Mouse (Mus musculus): ENCODE measurements around the gene Olfr786. TPM values are rescaled to one million over a fixed set of nuclear protein-coding genes. Genes with fewer than 3 reads are reported as not detected.

Olfr786 gene
- total RNA-seq (2021), result not detected
- long read RNA-seq, experiment 1, result 0 reads
- long read RNA-seq, experiment 2, result 0 reads

DNA sequence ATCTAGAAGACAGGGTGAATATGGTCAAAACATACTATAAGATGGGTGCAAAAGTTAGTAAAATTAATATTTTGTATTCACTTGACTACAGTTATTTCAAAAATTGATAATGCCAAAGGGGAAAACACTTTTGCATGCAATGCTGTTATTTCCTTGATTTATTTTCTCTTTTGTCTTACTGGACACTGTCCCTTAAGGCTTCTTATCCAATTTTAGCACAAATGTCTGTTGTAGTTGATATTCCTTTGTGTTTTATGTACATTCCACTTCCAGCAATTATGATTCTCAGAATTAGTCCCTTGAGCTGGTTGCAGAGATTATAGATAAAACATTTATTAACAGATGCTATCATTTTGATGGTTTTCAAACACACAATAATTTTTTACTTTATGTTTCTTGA is at the start of gene Olfr786:
Olfr786 (plus strand) TSS at position 301 of the 400 bp plus-strand sequence.
- H3K27ac ChIP-seq, result no peak within 1 kb of the TSS
- TF ChIP-seq CTCF (IDR thresholded peaks at IDR 0.05), result no peak
- no peak within 1 kb of the TSS for H3K4me3 ChIP-seq
- DNase-seq, result no peak
- intact Hi-C loops (cut with DNase I), result no loop called here

GRCm38 (mm10) chr10:129383783-129384182 is 43.3 kb upstream of the Olfr786 start, which contains the start of gene Olfr784:
Olfr784 (plus strand) TSS chr10:129384083.
- intact Hi-C loops (cut with DNase I), result no loop called here
- Histone ChIP-seq H3K4me3 (no peak within 1 kb of the TSS), H3K27ac (no peak within 1 kb of the TSS)
- TF ChIP-seq CTCF (IDR thresholded peaks at IDR 0.05), result no peak
- DNase-seq, result no peak

DNA sequence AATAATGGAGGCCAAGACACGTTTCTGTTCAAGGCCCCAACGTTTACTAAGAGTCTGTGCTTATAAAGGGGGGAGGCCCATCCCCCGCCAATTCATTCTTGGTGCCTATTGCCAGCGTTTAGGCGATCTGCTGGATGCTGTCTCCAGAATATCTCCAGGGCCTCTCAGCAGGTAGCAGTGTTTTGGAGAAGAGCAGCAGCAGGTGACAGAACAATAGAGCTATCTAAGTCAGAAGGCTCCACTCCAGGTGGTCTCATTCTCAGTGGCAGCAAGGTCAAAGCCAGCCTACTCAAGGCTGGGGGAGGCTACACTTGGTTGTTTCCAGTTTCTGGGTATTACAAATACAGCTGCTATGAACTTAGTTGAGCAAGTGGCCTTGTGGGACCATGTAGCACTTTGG is 26.2 kb upstream of the Olfr786 start:
- Histone ChIP-seq H3K27ac (no peak overlapping the region), H3K4me3 (no peak overlapping the region)
- no peak for DNase-seq
- TF ChIP-seq CTCF (IDR thresholded peaks at IDR 0.05), result no peak
- intact Hi-C loops (cut with DNase I), result no loop called here

- DNase-seq, result no peak
- intact Hi-C loops (cut with DNase I), result no loop called here
- no peak within 1 kb of the TSS for H3K27ac ChIP-seq
- TF ChIP-seq CTCF (IDR thresholded peaks at IDR 0.05), result no peak
- H3K4me3 ChIP-seq, result no peak within 1 kb of the TSS
Observed at GRCm38 (mm10) chr10:129405126-129405525, 22.0 kb upstream of the Olfr786 start, which contains the start of gene Olfr785. Olfr785 (plus strand) TSS chr10:129405426.

DNA sequence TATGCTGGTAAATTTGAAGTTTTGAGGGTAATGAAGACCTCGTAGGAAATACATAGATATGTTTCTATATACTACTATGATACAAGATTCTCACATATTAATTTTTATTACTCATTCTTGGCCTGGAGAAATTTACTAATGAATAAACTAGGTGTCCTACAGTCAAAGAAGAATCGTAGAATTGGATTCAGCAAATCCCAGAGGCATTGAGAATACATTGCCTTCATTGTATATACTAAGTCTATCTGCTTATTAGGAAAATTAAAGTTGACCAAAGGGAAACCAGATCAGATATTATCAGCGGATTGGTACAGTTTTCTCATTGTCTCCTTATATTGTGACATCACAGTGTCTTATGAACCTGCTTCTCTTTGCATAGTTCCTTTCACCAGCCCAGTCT is 34.5 kb downstream of the Olfr786 start, which contains the start of gene Olfr787:
Olfr787 (plus strand) TSS at position 301 of the 400 bp plus-strand sequence.
- Histone ChIP-seq H3K27ac (no peak within 1 kb of the TSS), H3K4me3 (no peak within 1 kb of the TSS)
- intact Hi-C loops (cut with DNase I), result no loop called here
- DNase-seq, result no peak
- TF ChIP-seq CTCF (IDR thresholded peaks at IDR 0.05), result no peak

GRCm38 (mm10) chr10:129470698-129471097 is 43.6 kb downstream of the Olfr786 start, which contains the start of gene Olfr788:
Olfr788 (plus strand) TSS chr10:129470998.
- Histone ChIP-seq H3K27ac (no peak within 1 kb of the TSS), H3K4me3 (no peak within 1 kb of the TSS)
- TF ChIP-seq CTCF (IDR thresholded peaks at IDR 0.05), result no peak
- no peak for DNase-seq
- intact Hi-C loops (cut with DNase I), result no loop called here

- no peak for TF ChIP-seq CTCF (IDR thresholded peaks at IDR 0.05)
- H3K27ac ChIP-seq, result no peak overlapping the region
- DNase-seq, result no peak
- intact Hi-C loops (cut with DNase I), result no loop called here
- H3K4me3 ChIP-seq, result no peak overlapping the region
Observed at GRCm38 (mm10) chr10:129473256-129473655, 46.1 kb downstream of the Olfr786 start.

DNA sequence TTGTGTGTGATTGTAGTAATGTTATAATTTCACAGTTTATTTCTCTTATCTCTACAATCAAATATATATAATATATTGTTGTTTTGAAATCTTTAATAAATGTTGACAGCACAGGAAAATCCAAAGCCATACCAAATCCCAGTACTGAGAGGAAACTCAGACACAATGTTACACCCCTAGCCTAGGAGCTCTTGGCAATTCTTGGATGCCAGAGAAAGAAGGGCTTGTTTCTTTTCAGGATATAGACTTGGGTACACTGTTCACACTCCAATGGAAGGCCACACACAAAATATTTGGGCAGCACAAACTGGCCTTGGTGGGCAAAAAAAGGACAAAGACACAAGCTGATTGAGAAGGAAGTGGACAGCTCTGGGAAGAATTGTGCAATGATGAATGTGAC is 46.6 kb downstream of the Olfr786 start:
- intact Hi-C loops (cut with DNase I), result no loop called here
- DNase-seq, result no peak
- H3K27ac ChIP-seq, result no peak overlapping the region
- H3K4me3 ChIP-seq, result no peak overlapping the region
- TF ChIP-seq CTCF (IDR thresholded peaks at IDR 0.05), result no peak

DNA sequence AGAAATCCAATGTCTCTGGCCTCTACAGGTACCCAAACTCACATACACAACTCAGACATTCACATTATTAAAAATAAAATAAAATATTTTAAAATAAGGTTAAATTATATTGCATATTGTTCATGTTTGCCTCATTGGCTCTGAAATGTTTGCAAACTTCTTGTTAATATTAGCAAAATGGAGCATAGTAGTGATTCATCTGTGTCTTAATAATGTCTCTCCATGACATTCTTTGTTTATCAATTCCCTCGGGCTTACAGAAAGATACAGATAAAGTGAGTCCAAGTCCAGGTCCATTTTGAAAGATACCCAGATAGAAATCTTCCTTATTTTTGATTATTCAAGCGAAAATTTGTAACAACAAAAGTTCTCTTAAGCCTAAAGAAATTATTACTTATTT is 57.3 kb downstream of the Olfr786 start, which contains the start of gene Olfr789:
Olfr789 (plus strand) TSS at position 301 of the 400 bp plus-strand sequence.
- H3K27ac ChIP-seq, result no peak within 1 kb of the TSS
- TF ChIP-seq CTCF (IDR thresholded peaks at IDR 0.05), result no peak
- DNase-seq, result no peak
- intact Hi-C loops (cut with DNase I), result no loop called here
- H3K4me3 ChIP-seq, result no peak within 1 kb of the TSS

Other genes starting within 250 kb of the Olfr786 start
- gene Olfr772, start 249.4 kb upstream of the Olfr786 start, total RNA-seq (2021), result not detected
- not detected for gene Olfr773, start 239.9 kb upstream of the Olfr786 start, total RNA-seq (2021)
- not detected for gene Olfr774, start 191.1 kb upstream of the Olfr786 start, total RNA-seq (2021)
- not detected for gene Olfr775, start 178.9 kb upstream of the Olfr786 start, total RNA-seq (2021)
- gene Olfr776, start 168.2 kb upstream of the Olfr786 start, total RNA-seq (2021), result not detected
- not detected for gene Olfr777, start 155.8 kb upstream of the Olfr786 start, total RNA-seq (2021)
- not detected for gene Olfr780, start 109.2 kb upstream of the Olfr786 start, total RNA-seq (2021)
- gene Olfr781, start 98.5 kb upstream of the Olfr786 start, total RNA-seq (2021), result not detected
- gene Olfr782, start 78.5 kb upstream of the Olfr786 start, total RNA-seq (2021), result not detected
- not detected for gene Olfr784, start 43.2 kb upstream of the Olfr786 start, total RNA-seq (2021)
- gene Olfr785, start 21.9 kb upstream of the Olfr786 start, total RNA-seq (2021), result not detected
- gene Olfr787, start 34.6 kb downstream of the Olfr786 start, total RNA-seq (2021), result not detected
- not detected for gene Olfr788, start 43.7 kb downstream of the Olfr786 start, total RNA-seq (2021)
- not detected for gene Olfr789, start 57.4 kb downstream of the Olfr786 start, total RNA-seq (2021)
- gene Olfr790, start 71.2 kb downstream of the Olfr786 start, total RNA-seq (2021), result not detected
- not detected for gene Olfr791, start 94.5 kb downstream of the Olfr786 start, total RNA-seq (2021)
- gene Olfr792, start 111.9 kb downstream of the Olfr786 start, total RNA-seq (2021), result not detected
- not detected for gene Olfr794, start 140.3 kb downstream of the Olfr786 start, total RNA-seq (2021)
- gene Olfr796, start 185.3 kb downstream of the Olfr786 start, total RNA-seq (2021), result not detected
- not detected for gene Olfr798, start 200.6 kb downstream of the Olfr786 start, total RNA-seq (2021)
- not detected for gene Olfr799, start 210.2 kb downstream of the Olfr786 start, total RNA-seq (2021)
- gene Olfr800, start 230.4 kb downstream of the Olfr786 start, total RNA-seq (2021), result not detected
- gene Olfr801, start 246.6 kb downstream of the Olfr786 start, total RNA-seq (2021), result not detected

Measured in gastrocnemius, adult 2 months (tissue).